Mouse (Mus musculus) testis, adult 2 months (tissue): ENCODE results near the gene A830031A19Rik.

ENCODE experiments used
- CTCF ChIP-seq: fragments of 200-500 bp; IDR thresholded peaks from 2 replicates; pipeline ENCODE4 v1.5.1; 2012; ENCODE audit warnings: low read depth, mild to moderate bottlenecking, inconsistent platforms, low read length, moderate library complexity; ENCODE audit not compliant: control insufficient read depth, insufficient read depth, insufficient replicate concordance
- POLR2A ChIP-seq: fragments of 200-500 bp; IDR thresholded peaks from 2 replicates; pipeline ENCODE4 v1.6.1; 2012; ENCODE audit warnings: low read depth, mild to moderate bottlenecking, inconsistent platforms, low read length, moderate library complexity; ENCODE audit not compliant: control insufficient read depth

DNA sequence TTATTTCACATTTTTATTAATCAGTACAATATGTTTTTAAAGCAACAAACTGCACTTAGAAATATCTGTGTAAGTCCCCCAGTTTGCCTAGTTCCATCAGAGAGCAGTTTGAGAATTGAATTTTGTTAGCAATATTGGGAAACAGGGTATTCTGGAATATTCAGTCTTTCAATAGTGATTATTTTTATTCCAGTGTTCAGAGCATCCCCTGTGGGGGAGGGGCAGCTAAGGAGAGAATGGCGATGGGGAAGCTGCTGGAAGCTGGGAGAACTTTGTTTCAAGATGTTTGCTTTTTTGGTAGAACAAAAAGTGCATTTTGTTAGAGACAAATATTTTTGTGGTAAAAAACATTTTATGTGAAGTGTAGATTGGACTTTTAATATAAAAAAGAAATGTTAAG, 15.7 kb downstream of the A830031A19Rik start:
- TF ChIP-seq CTCF (no peak), POLR2A (no peak)
